Mouse (Mus musculus): ENCODE data around the gene Rtn3.

GRCm38 (mm10) chr19:7482599-7483511, at the start of gene Rtn3:
- TF ChIP-seq CTCF (IDR thresholded peaks at IDR 0.05; ENCODE audit: control insufficient read depth, insufficient read depth, insufficient read length) = no peak
- no peak for TF ChIP-seq MYOD1 (IDR thresholded peaks at IDR 0.05; ENCODE audit: control insufficient read depth, insufficient read length, low read depth)
- no peak for TF ChIP-seq MAX (IDR thresholded peaks at IDR 0.05)
- TF ChIP-seq USF1 (IDR thresholded peaks at IDR 0.05; ENCODE audit: low read depth) = no peak

All from C2C12 (cell line).